Mouse (Mus musculus) G1E (cell line): ENCODE measurements at regions not wholly inside any gene's neighbourhood (a gene's known extent, or its start where the extent isn't known, plus 50 kb on each side); places are given as distances from the start of the nearest gene placed in this dataset.

Source experiments
- CTCF ChIP-seq: IDR thresholded peaks from 2 replicates; pipeline ENCODE4 v1.5.1; 2012; ENCODE audit warnings: low read depth, low read length, inconsistent platforms, mixed read lengths
- GATA1 ChIP-seq: IDR thresholded peaks from 2 replicates; pipeline ENCODE4 v1.6.1; 2012; ENCODE audit warnings: borderline replicate concordance, low read length, inconsistent platforms, mixed read lengths
- GATA2 ChIP-seq: IDR thresholded peaks from 2 replicates; pipeline ENCODE4 v1.6.1; 2012; ENCODE audit warnings: low read depth, low read length, inconsistent platforms, borderline replicate concordance
- POLR2AphosphoS5 ChIP-seq: IDR thresholded peaks from 2 replicates; pipeline ENCODE4 v1.6.1; 2012; ENCODE audit warnings: low read depth, low read length, inconsistent platforms; ENCODE audit not compliant: insufficient replicate concordance
- TAL1 ChIP-seq: conservative IDR thresholded peaks from 2 replicates; pipeline ENCODE4 v1.6.1; 2012; ENCODE audit warnings: low read depth, low read length, inconsistent platforms, mixed read lengths

DNA sequence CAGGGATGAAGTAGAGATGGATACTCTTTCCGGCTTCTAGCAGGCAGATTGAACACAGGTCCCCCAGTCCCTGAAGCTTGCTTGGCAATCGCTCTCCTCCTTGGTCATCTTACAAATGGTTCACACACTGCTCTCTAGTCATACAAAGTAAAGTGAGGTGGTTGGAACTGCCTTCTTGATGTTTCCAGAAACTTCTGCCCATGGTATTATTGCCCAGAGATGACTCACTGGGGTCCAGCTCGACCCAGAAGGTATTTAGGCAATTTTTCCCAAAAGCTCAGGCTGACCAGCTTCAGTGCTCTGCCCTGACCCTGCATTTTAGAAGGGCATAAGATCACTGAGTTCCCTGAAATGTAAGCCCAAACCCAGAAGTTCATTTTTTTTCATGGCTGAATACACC, 139.2 kb upstream of the Tab2 start:
- no peak for TF ChIP-seq TAL1
- no peak for TF ChIP-seq CTCF
- TF ChIP-seq GATA1 = no peak
- no peak for TF ChIP-seq POLR2AphosphoS5
- TF ChIP-seq GATA2 = no peak
